Mouse (Mus musculus) naive thymus-derived CD4-positive, alpha-beta T cell, adult 5 months (primary cell): ENCODE results near the gene Olfr221. TPM values are rescaled to one million over a fixed set of nuclear protein-coding genes. Genes with fewer than 3 reads are reported as not detected.

Experiments
- polyA plus RNA-seq: library from polyadenylated mRNA; unstranded; fragments of 100-300 nt; shearing (Covaris generic); gene quantifications from one replicate; pipeline ENCODE4 v1.2.1, GENCODE M21; 2017

Gene Olfr221
- not detected for polyA plus RNA-seq

GRCm38 (mm10) chr14:52042359-52042758 lies at the start of gene Olfr221:
Gene Olfr221, minus strand, starts transcription at chr14:52042459.

GRCm38 (mm10) chr14:52020486-52021137 lies 21.6 kb downstream of the Olfr221 start, which contains the start of gene Zfp219:
Gene Zfp219, minus strand, starts transcription at chr14:52020733.

GRCm38 (mm10) chr14:52015445-52016100 lies 26.7 kb downstream of the Olfr221 start, which contains the start of gene Tmem253:
Gene Tmem253, plus strand, starts transcription at chr14:52015658.

GRCm38 (mm10) chr14:51984247-51985231 lies 57.7 kb downstream of the Olfr221 start, which contains the start of gene Arhgef40:
Gene Arhgef40, plus strand, starts transcription at chr14:51984719.

Other genes with a start within 250 kb of the Olfr221 start
- not detected for gene AY358078, start 242.4 kb downstream of the Olfr221 start, polyA plus RNA-seq
- gene Ear6, start 188.8 kb downstream of the Olfr221 start, polyA plus RNA-seq = not detected
- 50.9 TPM for gene Mettl17, start 157.6 kb downstream of the Olfr221 start, polyA plus RNA-seq
- gene Slc39a2, start 149.6 kb downstream of the Olfr221 start, polyA plus RNA-seq = 0.29 TPM
- 29.5 TPM for gene Ndrg2, start 128.3 kb downstream of the Olfr221 start, polyA plus RNA-seq
- not detected for gene Tppp2, start 124.0 kb downstream of the Olfr221 start, polyA plus RNA-seq
- not detected for gene Rnase13, start 119.7 kb downstream of the Olfr221 start, polyA plus RNA-seq
- gene Arhgef40, start 57.7 kb downstream of the Olfr221 start, polyA plus RNA-seq = 0.21 TPM
- gene Tmem253, start 26.8 kb downstream of the Olfr221 start, polyA plus RNA-seq = not detected
- gene Zfp219, start 21.7 kb downstream of the Olfr221 start, polyA plus RNA-seq = 16.4 TPM
- 468 TPM for gene Hnrnpc, start 61.6 kb upstream of the Olfr221 start, polyA plus RNA-seq
- 5.3 TPM for gene Rpgrip1, start 68.2 kb upstream of the Olfr221 start, polyA plus RNA-seq
- 17.0 TPM for gene Supt16, start 155.0 kb upstream of the Olfr221 start, polyA plus RNA-seq
- gene Chd8, start 215.3 kb upstream of the Olfr221 start, polyA plus RNA-seq = 42.7 TPM
- 128 TPM for gene Tox4, start 236.7 kb upstream of the Olfr221 start, polyA plus RNA-seq
- gene Rab2b, start 237.1 kb upstream of the Olfr221 start, polyA plus RNA-seq = 19.6 TPM